Mouse (Mus musculus) heart, embryonic 13.5 days (tissue): Measurements from ENCODE around the gene Myoc. TPM values are rescaled to one million over a fixed set of nuclear protein-coding genes. Genes with fewer than 3 reads are reported as not detected.

Experiments used
- ATAC-seq: fragments of 200-750 bp; cut with Nextera tagmentation; 2 replicates; pipeline ENCODE4 v1.8.0; 2017; ENCODE audit warnings: moderate TSS enrichment; ENCODE audit not compliant: insufficient number of reproducible peaks, low FRiP score, low TSS enrichment; ENCODE audit errors: extremely low read depth
- H3K27ac ChIP-seq: fragments of 300-500 bp; sonication (generic); replicated peaks from 2 replicates; pipeline ENCODE4 v1.5.1; 2015; ENCODE audit warnings: moderate library complexity, mild to moderate bottlenecking, inconsistent platforms
- H3K27me3 ChIP-seq: fragments of 300-500 bp; sonication (generic); replicated peaks from 2 replicates; pipeline ENCODE4 v1.6.1; 2015; ENCODE audit warnings: mild to moderate bottlenecking, inconsistent platforms
- H3K36me3 ChIP-seq: fragments of 300-500 bp; sonication (generic); 2 replicates; pipeline ENCODE4 v1.6.1; 2015; ENCODE audit warnings: mild to moderate bottlenecking, inconsistent platforms
- H3K4me1 ChIP-seq: fragments of 300-500 bp; sonication (generic); 2 replicates; pipeline ENCODE4 v1.6.1; 2015; ENCODE audit warnings: inconsistent platforms
- H3K4me2 ChIP-seq: fragments of 300-500 bp; sonication (generic); 2 replicates; pipeline ENCODE4 v1.6.1; 2015; ENCODE audit warnings: inconsistent platforms, mild to moderate bottlenecking, moderate library complexity
- H3K4me3 ChIP-seq: fragments of 300-500 bp; sonication (generic); 2 replicates; pipeline ENCODE4 v1.5.1; 2015; ENCODE audit warnings: moderate library complexity, mild to moderate bottlenecking, inconsistent platforms
- H3K9ac ChIP-seq: fragments of 300-500 bp; sonication (generic); 2 replicates; pipeline ENCODE4 v1.6.1; 2015; ENCODE audit warnings: inconsistent platforms, mild to moderate bottlenecking, moderate library complexity
- H3K9me3 ChIP-seq: fragments of 300-500 bp; sonication (generic); 2 replicates; pipeline ENCODE4 v1.6.1; 2016; ENCODE audit warnings: inconsistent platforms
- WGBS: fragments of 180-500 bp; shearing (Covaris S2); methylation state at CpG from one replicate; pipeline ENCODE4 v1.1.7; 2015; ENCODE audit warnings: mixed read lengths; 5-methylcytosine and 5-hydroxymethylcytosine counted together
- microRNA-seq: library from miRNA; unstranded; fragments of <30 nt; microRNA quantifications from one replicate; pipeline ENCODE4, GENCODE M21; 2016
- polyA plus RNA-seq: library from polyadenylated mRNA; unstranded; fragments of >200 nt; fragmentation: Nextera tagmentation; extraction: Ambion mirVana; gene quantifications from 2 replicates; pipeline ENCODE4 v1.2.1, GENCODE M21; 2015

The Myoc gene
- polyA plus RNA-seq, 1 experiment from 2014 or later: not detected

- no peak within 1 kb of the TSS for H3K4me3 ChIP-seq
- peaks cover 2% of the 10 kb centered on the region; the same call in 1 of the 2 replicates for H3K4me1 ChIP-seq
- no peak within 1 kb of the TSS for H3K4me2 ChIP-seq
- no peaks in the 10 kb centered on the region for H3K9me3 ChIP-seq
- H3K27me3 ChIP-seq: no peaks in the 10 kb centered on the region
- H3K9ac ChIP-seq: no peak within 1 kb of the TSS
- no peaks in the 10 kb centered on the region for H3K36me3 ChIP-seq
- WGBS: 81% methylated on average over 7 of the region's 7 CpGs
- no peak for ATAC-seq
- no peak within 1 kb of the TSS for H3K27ac ChIP-seq
Measured at GRCm38 (mm10) chr1:162658119-162658518, 19.2 kb downstream of the Myoc start, which contains the start of gene Myocos. TSS of gene Myocos (minus strand) at chr1:162658219.

- Histone ChIP-seq H3K9ac (no peak overlapping the region), H3K4me2 (no peak overlapping the region), H3K4me3 (no peak overlapping the region), H3K27ac (no peak overlapping the region), H3K36me3 (no peaks in the 10 kb centered on the region), H3K9me3 (no peaks in the 10 kb centered on the region), H3K27me3 (no peaks in the 10 kb centered on the region), H3K4me1 (peaks cover 2% of the 10 kb centered on the region; the same call in 1 of the 2 replicates)
- ATAC-seq: no peak
- WGBS: 69% methylated on average over 11 of the region's 11 CpGs
Measured at GRCm38 (mm10) chr1:162660276-162660860, 21.4 kb downstream of the Myoc start.

- no peaks in the 10 kb centered on the region for H3K9me3 ChIP-seq
- peak overlapping the region; percentile 78 for H3K9ac ChIP-seq
- no peaks in the 10 kb centered on the region for H3K27me3 ChIP-seq
- no peak overlapping the region for H3K27ac ChIP-seq
- WGBS: 14% methylated on average over 10 of the region's 10 CpGs
- H3K4me1 ChIP-seq: peaks cover 8% of the 10 kb centered on the region
- peak; percentile 82 for ATAC-seq
- H3K4me2 ChIP-seq: peak overlapping the region; percentile 74
- H3K4me3 ChIP-seq: 0 out of 2 replicates have a peak overlapping the region, but pooled peaks have one; percentile 48
- peaks cover 11% of the 10 kb centered on the region for H3K36me3 ChIP-seq
Measured at GRCm38 (mm10) chr1:162664826-162665475, 26.0 kb downstream of the Myoc start.

GRCm38 (mm10) chr1:162665486-162666174, 26.7 kb downstream of the Myoc start:
- WGBS: 2% methylated on average over 11 of the region's 11 CpGs

GRCm38 (mm10) chr1:162693721-162694120, 54.8 kb downstream of the Myoc start:
- no peak for ATAC-seq
- H3K27ac ChIP-seq: no peak overlapping the region
- peaks cover 90% of the 10 kb centered on the region for H3K36me3 ChIP-seq
- no peaks in the 10 kb centered on the region for H3K27me3 ChIP-seq
- no peak overlapping the region for H3K9ac ChIP-seq
- no peaks in the 10 kb centered on the region for H3K4me1 ChIP-seq
- H3K9me3 ChIP-seq: no peaks in the 10 kb centered on the region
- 86% methylated on average over 2 of the region's 2 CpGs for WGBS
- H3K4me2 ChIP-seq: no peak overlapping the region
- no peak overlapping the region for H3K4me3 ChIP-seq

More at GRCm38 (mm10) chr1:162665486-162666174, 26.7 kb downstream of the Myoc start:
- Histone ChIP-seq H3K27ac (no peak overlapping the region), H3K4me3 (peak overlapping the region; percentile 48), H3K27me3 (no peaks in the 10 kb centered on the region), H3K9me3 (no peaks in the 10 kb centered on the region), H3K9ac (peak overlapping the region; percentile 78), H3K4me1 (peaks cover 6% of the 10 kb centered on the region; the same call in 1 of the 2 replicates), H3K4me2 (peak overlapping the region; percentile 74), H3K36me3 (peaks cover 18% of the 10 kb centered on the region)
- ATAC-seq: peak; percentile 69

GRCm38 (mm10) chr1:162697866-162698265, 58.9 kb downstream of the Myoc start:
- no peak overlapping the region for H3K4me3 ChIP-seq
- H3K4me1 ChIP-seq: no peaks in the 10 kb centered on the region
- peaks cover 85% of the 10 kb centered on the region for H3K36me3 ChIP-seq
- no peak overlapping the region for H3K9ac ChIP-seq
- H3K4me2 ChIP-seq: no peak overlapping the region
- no peak for ATAC-seq
- H3K27ac ChIP-seq: no peak overlapping the region
- H3K27me3 ChIP-seq: no peaks in the 10 kb centered on the region
- H3K9me3 ChIP-seq: no peaks in the 10 kb centered on the region
- 94% methylated on average over 6 of the region's 6 CpGs for WGBS

Small RNA genes lying within 50 kb of the gene (microRNA-seq; reads per million reads assigned to microRNA genes)
- not detected for gene Gm27616

Other genes with a start within 250 kb of the Myoc start
- 1.3 and 1.4 TPM in 2 replicates for gene Dnm3, start 161.1 kb upstream of the Myoc start, polyA plus RNA-seq
- gene Mettl13, start 90.6 kb upstream of the Myoc start, polyA plus RNA-seq: 11.7 and 11.9 TPM in 2 replicates
- gene Vamp4, start 68.6 kb upstream of the Myoc start, polyA plus RNA-seq: 31.5 and 35.0 TPM in 2 replicates
- gene Myocos, start 19.1 kb downstream of the Myoc start, polyA plus RNA-seq: not detected in 2 replicates
- 78.5 and 85.2 TPM in 2 replicates for gene Prrc2c, start 101.4 kb downstream of the Myoc start, polyA plus RNA-seq
- 0.08 and 0.38 TPM in 2 replicates for gene Fmo4, start 174.8 kb downstream of the Myoc start, polyA plus RNA-seq
- 2.5 and 3.7 TPM in 2 replicates for gene Fmo1, start 227.5 kb downstream of the Myoc start, polyA plus RNA-seq